Mouse (Mus musculus) liver, embryonic 13.5 days (tissue): ENCODE data around the gene Gm45753. TPM values are rescaled to one million over a fixed set of nuclear protein-coding genes. Genes with fewer than 3 reads are reported as not detected.

ENCODE experiments used
- ATAC-seq: fragments of 200-750 bp; cut with Nextera tagmentation; 2 replicates; pipeline ENCODE4 v1.8.0; 2017; ENCODE audit warnings: low read depth, mild to moderate bottlenecking, moderate number of reproducible peaks, moderate library complexity
- DNase-seq: peaks from one replicate; pipeline ENCODE4 v3.0.0; 2022
- H3K27ac ChIP-seq: fragments of 300-500 bp; sonication (generic); 2 replicates; pipeline ENCODE4 v1.5.1; 2015; ENCODE audit warnings: moderate library complexity, mild to moderate bottlenecking, inconsistent platforms
- H3K27me3 ChIP-seq: fragments of 300-500 bp; sonication (generic); 2 replicates; pipeline ENCODE4 v1.6.1; 2015; ENCODE audit warnings: mild to moderate bottlenecking, inconsistent platforms
- H3K36me3 ChIP-seq: fragments of 300-500 bp; sonication (generic); 2 replicates; pipeline ENCODE4 v1.6.1; 2015; ENCODE audit warnings: mild to moderate bottlenecking, inconsistent platforms
- H3K4me1 ChIP-seq: fragments of 300-500 bp; sonication (generic); replicated peaks from 2 replicates; pipeline ENCODE4 v1.6.1; 2015; ENCODE audit warnings: inconsistent platforms
- H3K4me2 ChIP-seq: fragments of 300-500 bp; sonication (generic); 2 replicates; pipeline ENCODE4 v1.6.1; 2015; ENCODE audit warnings: inconsistent platforms, mild to moderate bottlenecking, moderate library complexity
- H3K4me3 ChIP-seq: fragments of 300-500 bp; sonication (generic); replicated peaks from 2 replicates; pipeline ENCODE4 v1.5.1; 2015; ENCODE audit warnings: mild to moderate bottlenecking, inconsistent platforms
- H3K9ac ChIP-seq: fragments of 300-500 bp; sonication (generic); 2 replicates; pipeline ENCODE4 v1.6.1; 2015; ENCODE audit warnings: mild to moderate bottlenecking, inconsistent platforms
- H3K9me3 ChIP-seq: fragments of 300-500 bp; sonication (generic); replicated peaks from 2 replicates; pipeline ENCODE4 v1.6.1; 2016; ENCODE audit warnings: inconsistent platforms
- WGBS: fragments of 180-500 bp; shearing (Covaris S2); methylation state at CpG from one replicate; pipeline ENCODE4 v1.1.7; 2015; ENCODE audit not compliant: insufficient replicate concordance; 5-methylcytosine and 5-hydroxymethylcytosine counted together
- polyA plus RNA-seq: library from polyadenylated mRNA; unstranded; fragments of >200 nt; fragmentation: Nextera tagmentation; extraction: Ambion mirVana; gene quantifications from 2 replicates; pipeline ENCODE4 v1.2.1, GENCODE M21; 2015

Gene Gm45753
- polyA plus RNA-seq, 1 experiment from 2014 or later: 3.9 TPM

DNA sequence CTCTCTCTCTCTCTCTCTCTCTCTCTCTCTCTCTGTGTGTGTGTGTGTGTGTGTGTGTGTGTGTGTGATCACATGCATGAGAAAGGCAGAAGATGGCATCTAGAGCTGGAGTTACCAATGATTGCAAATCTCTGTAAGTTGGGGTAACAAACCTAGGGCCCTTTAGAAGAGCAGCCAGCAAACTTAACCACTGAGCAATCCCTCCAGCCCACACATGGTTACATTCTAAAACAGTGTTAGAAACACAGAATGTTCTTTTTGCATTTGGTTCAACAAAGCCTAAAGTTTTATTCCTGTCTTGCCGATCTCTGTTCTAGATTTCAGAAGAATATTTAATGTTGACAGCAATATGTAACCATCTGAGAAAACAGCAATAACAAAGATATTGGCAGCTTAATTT is 54.7 kb downstream of the Gm45753 start:
- Histone ChIP-seq H3K27ac (no peak overlapping the region), H3K4me1 (no peaks in the 10 kb centered on the region)
- no peak for ATAC-seq

DNA sequence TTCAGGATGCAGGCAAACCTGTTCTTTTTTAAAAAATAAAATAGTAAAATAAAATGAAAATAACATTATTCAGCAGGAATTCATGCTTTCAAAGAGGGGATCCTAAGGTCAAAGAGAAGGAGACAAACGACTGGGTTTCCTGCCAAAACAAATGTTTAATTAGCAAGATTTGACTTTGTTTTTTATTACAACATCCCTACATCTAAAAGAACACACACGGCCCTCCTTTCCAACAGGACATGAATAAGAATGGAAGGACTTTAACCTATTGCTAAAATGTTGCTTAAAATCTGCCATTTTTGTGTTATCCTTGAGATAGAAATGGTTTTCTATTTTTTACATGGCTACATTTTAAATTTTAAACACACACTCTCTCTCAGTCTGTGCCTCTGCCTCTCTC is 55.2 kb downstream of the Gm45753 start:
- no peak overlapping the region for H3K27ac ChIP-seq
- no peak overlapping the region for H3K9ac ChIP-seq
- no peaks in the 10 kb centered on the region for H3K9me3 ChIP-seq
- no peak overlapping the region for H3K4me3 ChIP-seq
- 33% methylated on average over 2 of the region's 2 CpGs for WGBS
- H3K4me2 ChIP-seq: no peak overlapping the region
- H3K36me3 ChIP-seq: no peaks in the 10 kb centered on the region
- DNase-seq: no peak
- no peaks in the 10 kb centered on the region for H3K27me3 ChIP-seq
- H3K4me1 ChIP-seq: no peaks in the 10 kb centered on the region
- ATAC-seq: no peak

More for the DNA sequence above, 54.7 kb downstream of the Gm45753 start:
- 77% methylated on average over 1 of the region's 1 CpGs for WGBS
- no peak overlapping the region for H3K9ac ChIP-seq
- no peaks in the 10 kb centered on the region for H3K27me3 ChIP-seq
- no peak overlapping the region for H3K4me3 ChIP-seq
- no peaks in the 10 kb centered on the region for H3K36me3 ChIP-seq
- no peak for DNase-seq
- no peaks in the 10 kb centered on the region for H3K9me3 ChIP-seq
- no peak overlapping the region for H3K4me2 ChIP-seq

DNA sequence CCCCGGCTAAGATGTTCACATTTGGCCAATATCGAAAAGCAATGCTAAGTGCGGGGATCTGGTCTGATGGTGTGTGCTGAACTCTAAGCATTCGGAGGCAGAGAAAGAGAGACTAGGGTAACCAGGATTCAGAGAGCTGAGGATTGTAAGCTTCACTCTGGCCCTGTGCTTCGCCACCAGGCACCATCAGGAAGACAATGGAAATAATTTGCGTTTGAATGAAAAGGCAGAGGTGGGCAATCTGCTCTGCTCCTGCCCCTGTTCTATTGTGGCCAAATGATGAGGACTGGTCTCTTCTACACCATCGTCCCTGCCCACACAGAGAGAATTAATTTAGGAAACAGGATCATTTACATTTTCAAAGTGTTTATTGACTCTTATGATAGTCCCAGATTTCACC is 62.0 kb downstream of the Gm45753 start:
- H3K27ac ChIP-seq: no peak overlapping the region
- no peak overlapping the region for H3K4me2 ChIP-seq
- ATAC-seq: no peak
- H3K27me3 ChIP-seq: no peaks in the 10 kb centered on the region
- WGBS: 62% methylated on average over 7 of the region's 7 CpGs
- no peak for DNase-seq
- no peaks in the 10 kb centered on the region for H3K36me3 ChIP-seq
- H3K9ac ChIP-seq: no peak overlapping the region
- no peak overlapping the region for H3K4me3 ChIP-seq
- no peaks in the 10 kb centered on the region for H3K9me3 ChIP-seq
- H3K4me1 ChIP-seq: no peaks in the 10 kb centered on the region

DNA sequence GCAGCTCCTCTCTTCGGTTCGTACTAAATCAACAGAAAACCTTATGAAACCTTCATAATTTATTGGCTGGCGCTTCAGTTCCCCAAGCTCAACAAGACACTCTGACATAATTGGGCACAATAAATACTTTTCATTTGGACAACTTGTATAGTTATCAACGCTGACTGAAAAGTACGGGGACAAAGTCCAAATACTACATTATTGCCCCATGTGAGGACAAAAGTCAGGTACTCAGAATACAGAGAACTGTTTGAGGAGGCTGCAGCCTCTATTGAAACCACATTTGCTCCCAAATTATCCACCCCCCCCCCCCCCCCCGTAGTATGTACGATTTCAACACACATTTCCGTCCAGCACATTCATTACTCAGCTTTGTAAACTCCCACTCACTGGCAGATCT is 68.9 kb downstream of the Gm45753 start:
- ATAC-seq: no peak
- no peak overlapping the region for H3K27ac ChIP-seq
- 54% methylated on average over 8 of the region's 8 CpGs for WGBS

DNA sequence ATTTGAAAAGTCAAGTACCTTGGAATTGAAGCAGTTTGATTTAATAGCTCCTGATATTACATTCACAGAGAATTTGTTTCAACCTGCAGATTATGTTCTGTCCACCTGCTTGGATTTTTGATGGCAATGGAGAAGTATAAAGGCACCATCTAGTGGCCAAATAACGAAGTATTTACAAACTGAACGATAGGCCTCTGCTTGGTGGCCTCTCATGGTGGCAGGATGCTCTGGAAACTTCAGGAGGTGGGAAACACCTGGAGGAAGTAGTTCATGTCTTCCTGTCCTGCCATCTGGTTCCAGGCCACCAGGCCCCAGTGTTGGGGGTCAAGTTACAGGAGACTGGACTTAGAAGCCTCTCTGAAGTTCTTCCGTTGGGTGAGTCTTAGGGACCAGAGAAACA is 70.0 kb downstream of the Gm45753 start:
- H3K9me3 ChIP-seq: no peaks in the 10 kb centered on the region
- no peaks in the 10 kb centered on the region for H3K36me3 ChIP-seq
- no peak overlapping the region for H3K9ac ChIP-seq
- no peak overlapping the region for H3K27ac ChIP-seq
- no peaks in the 10 kb centered on the region for H3K4me1 ChIP-seq
- DNase-seq (no peak), ATAC-seq (no peak)
- H3K27me3 ChIP-seq: no peaks in the 10 kb centered on the region
- H3K4me3 ChIP-seq: no peak overlapping the region
- WGBS: 18% methylated on average over 3 of the region's 3 CpGs
- H3K4me2 ChIP-seq: no peak overlapping the region

More for the DNA sequence above, 68.9 kb downstream of the Gm45753 start:
- DNase-seq: no peak
- H3K9me3 ChIP-seq: no peaks in the 10 kb centered on the region
- H3K36me3 ChIP-seq: no peaks in the 10 kb centered on the region
- no peaks in the 10 kb centered on the region for H3K27me3 ChIP-seq
- no peak overlapping the region for H3K4me3 ChIP-seq
- no peak overlapping the region for H3K9ac ChIP-seq
- no peak overlapping the region for H3K4me2 ChIP-seq
- H3K4me1 ChIP-seq: no peaks in the 10 kb centered on the region

DNA sequence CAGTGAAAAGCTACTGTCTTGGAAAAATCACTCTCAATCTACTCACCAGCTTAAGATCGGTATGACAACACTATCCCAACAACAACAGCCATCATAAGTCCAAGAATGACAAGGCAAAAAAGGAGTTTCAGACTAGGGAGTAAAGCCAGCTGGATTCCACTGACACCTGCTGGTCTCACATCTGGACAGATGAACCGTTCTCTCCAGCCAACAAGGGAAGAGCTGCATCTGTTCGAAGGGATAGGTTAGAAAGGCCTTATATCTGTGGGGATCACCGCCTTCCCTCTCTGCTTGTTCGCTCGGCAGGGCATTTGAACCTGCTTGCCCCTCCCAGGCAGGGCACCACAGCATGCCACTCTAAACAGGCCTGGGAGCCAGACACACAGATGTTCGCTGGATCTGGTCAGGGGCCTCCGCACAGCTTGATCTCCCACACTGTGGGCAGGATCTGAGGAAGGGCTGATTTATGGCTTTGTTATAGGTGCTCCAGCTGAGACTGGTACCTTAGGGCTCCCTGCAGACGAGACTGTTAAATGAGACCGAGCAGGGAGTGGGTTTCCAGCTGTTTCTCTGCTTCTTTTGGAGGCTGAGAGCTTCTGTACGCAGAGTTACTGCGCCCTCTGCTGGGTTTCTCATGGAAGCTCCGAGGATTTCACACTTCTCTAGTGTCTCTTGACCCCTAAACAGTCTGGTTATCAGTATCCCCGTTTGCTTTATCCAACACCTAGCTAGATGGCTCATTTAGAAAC is 71.9 kb downstream of the Gm45753 start:
- Histone ChIP-seq H3K36me3 (no peaks in the 10 kb centered on the region), H3K9ac (no peak overlapping the region), H3K4me3 (no peak overlapping the region), H3K4me1 (no peaks in the 10 kb centered on the region), H3K9me3 (no peaks in the 10 kb centered on the region), H3K4me2 (no peak overlapping the region), H3K27me3 (no peaks in the 10 kb centered on the region), H3K27ac (no peak overlapping the region)
- 32% methylated on average over 14 of the region's 14 CpGs for WGBS
- ATAC-seq (no peak), DNase-seq (no peak)

DNA sequence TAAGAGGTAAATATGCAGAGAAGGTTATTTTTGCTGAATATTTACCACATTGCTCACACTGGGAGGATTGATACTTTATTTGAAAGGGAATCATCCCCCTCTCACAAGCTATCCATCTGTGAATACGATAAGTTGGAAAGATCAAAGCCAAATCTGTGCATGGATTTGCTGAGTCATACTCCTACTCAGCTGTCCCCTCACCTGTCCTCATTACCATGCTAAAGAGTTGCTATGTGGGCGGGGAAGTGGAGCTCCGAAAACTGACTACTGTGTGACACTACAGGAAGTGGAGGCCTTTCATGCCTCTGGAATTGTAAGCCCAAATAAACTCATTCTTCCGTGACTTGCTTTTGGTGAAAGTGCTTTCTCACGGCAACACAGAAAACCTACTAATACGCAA is 73.0 kb downstream of the Gm45753 start:
- DNase-seq: no peak
- no peak overlapping the region for H3K4me3 ChIP-seq
- H3K9me3 ChIP-seq: no peaks in the 10 kb centered on the region
- no peaks in the 10 kb centered on the region for H3K36me3 ChIP-seq
- H3K27me3 ChIP-seq: no peaks in the 10 kb centered on the region
- H3K9ac ChIP-seq: no peak overlapping the region
- ATAC-seq: no peak
- WGBS: 68% methylated on average over 6 of the region's 6 CpGs
- no peak overlapping the region for H3K27ac ChIP-seq
- no peaks in the 10 kb centered on the region for H3K4me1 ChIP-seq
- H3K4me2 ChIP-seq: no peak overlapping the region

DNA sequence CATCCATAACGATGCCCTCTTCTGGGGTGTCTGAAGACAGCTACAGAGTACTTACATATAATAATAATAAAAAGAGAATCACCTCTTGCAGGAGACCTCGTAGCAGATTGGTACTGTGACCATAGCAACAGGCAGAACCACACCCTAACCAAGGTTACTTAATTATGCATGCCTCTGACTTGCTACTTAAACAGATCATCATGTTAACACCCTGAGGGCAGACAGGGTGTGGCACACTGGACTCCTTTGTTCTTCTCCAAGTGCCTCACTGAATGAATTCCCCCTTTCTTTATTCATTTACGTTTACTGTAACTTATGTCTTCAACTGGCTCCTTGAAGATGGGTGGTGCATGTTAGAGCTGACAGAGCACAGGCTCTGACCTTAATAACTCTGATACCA is 75.0 kb downstream of the Gm45753 start:
- Histone ChIP-seq H3K4me2 (no peak overlapping the region), H3K27me3 (no peaks in the 10 kb centered on the region), H3K9me3 (no peaks in the 10 kb centered on the region), H3K27ac (no peak overlapping the region), H3K36me3 (no peaks in the 10 kb centered on the region), H3K9ac (no peak overlapping the region), H3K4me3 (no peak overlapping the region), H3K4me1 (no peaks in the 10 kb centered on the region)
- 48% methylated on average over 3 of the region's 3 CpGs for WGBS
- DNase-seq (no peak), ATAC-seq (no peak)

Other genes with a start within 250 kb of the Gm45753 start
- not detected in 2 replicates for gene Mtnr1a, start 239.3 kb downstream of the Gm45753 start, polyA plus RNA-seq
- 7.6 and 9.7 TPM in 2 replicates for gene F11, start 46.4 kb downstream of the Gm45753 start, polyA plus RNA-seq
- 2.2 and 2.5 TPM in 2 replicates for gene Klkb1, start 13.6 kb downstream of the Gm45753 start, polyA plus RNA-seq
- 3.0 and 3.7 TPM in 2 replicates for gene Cyp4v3, start 24.8 kb upstream of the Gm45753 start, polyA plus RNA-seq
- 1.6 and 2.2 TPM in 2 replicates for gene Fam149a, start 73.8 kb upstream of the Gm45753 start, polyA plus RNA-seq
- 0.45 and 0.54 TPM in 2 replicates for gene Tlr3, start 102.6 kb upstream of the Gm45753 start, polyA plus RNA-seq
- 3.8 and 5.3 TPM in 2 replicates for gene Sorbs2, start 199.3 kb upstream of the Gm45753 start, polyA plus RNA-seq